Mouse (Mus musculus) MEL (cell line): Measurements from ENCODE around the gene Slc30a6.
"Not testable (repeated sequence)": the region's sequence is repeated elsewhere in the genome, so short reads cannot be mapped to it uniquely, and the experiment has no call there.

ENCODE experiments used
- BHLHE40 ChIP-seq: IDR thresholded peaks from 2 replicates; pipeline ENCODE4 v1.6.1; 2012; ENCODE audit warnings: low read depth, mild to moderate bottlenecking, inconsistent platforms, low read length, improper control_type of control experiment, borderline replicate concordance
- CTCF ChIP-seq, 3 experiments: IDR thresholded peaks in 2 of 3; conservative IDR thresholded peaks in 1 of 3; 2 replicates each; pipeline ENCODE4 v1.5.1; 2011 to 2012; ENCODE audit warnings: low read length in 3 of 3, low read depth in 2 of 3, mild to moderate bottlenecking in 2 of 3, improper control_type of control experiment in 1 of 3, inconsistent platforms in 1 of 3, mixed read lengths in 1 of 3, moderate library complexity in 1 of 3; ENCODE audit not compliant: control insufficient read depth in 1 of 3, insufficient read depth in 1 of 3, poor library complexity in 1 of 3, severe bottlenecking in 1 of 3
- ELF1 ChIP-seq: IDR thresholded peaks from 2 replicates; pipeline ENCODE4 v1.6.1; 2014; ENCODE audit warnings: low read depth, mild to moderate bottlenecking, inconsistent platforms, low read length, improper control_type of control experiment, moderate library complexity
- EP300 ChIP-seq, 2 experiments: IDR thresholded peaks; 2 replicates each; pipeline ENCODE4 v1.6.1; 2011; ENCODE audit warnings: improper control_type of control experiment in 2 of 2, low read length in 2 of 2, low read depth in 1 of 2, mild to moderate bottlenecking in 1 of 2
- HCFC1 ChIP-seq: IDR thresholded peaks from 2 replicates; pipeline ENCODE4 v1.6.1; 2012; ENCODE audit warnings: low read depth, mild to moderate bottlenecking, inconsistent platforms, low read length, improper control_type of control experiment, moderate library complexity
- JUND ChIP-seq: IDR thresholded peaks from 2 replicates; pipeline ENCODE4 v1.6.1; 2011; ENCODE audit warnings: low read depth, mild to moderate bottlenecking, improper control_type of control experiment, low read length
- KAT2A ChIP-seq: conservative IDR thresholded peaks from 2 replicates; pipeline ENCODE4 v1.6.1; 2012; ENCODE audit warnings: low read depth, low read length, improper control_type of control experiment, inconsistent platforms
- MAX ChIP-seq: IDR thresholded peaks from 2 replicates; pipeline ENCODE4 v1.6.1; 2011; ENCODE audit warnings: low read length, improper control_type of control experiment
- MAZ ChIP-seq: IDR thresholded peaks from 2 replicates; pipeline ENCODE4 v1.6.1; 2012; ENCODE audit warnings: low read depth, mild to moderate bottlenecking, inconsistent platforms, low read length, improper control_type of control experiment
- MYC ChIP-seq: IDR thresholded peaks from 2 replicates; pipeline ENCODE4 v1.6.1; 2011; ENCODE audit warnings: low read depth, mild to moderate bottlenecking, low read length, improper control_type of control experiment, moderate library complexity
- POLR2A ChIP-seq, 2 experiments: IDR thresholded peaks; 2 replicates each; pipeline ENCODE4 v1.6.1; 2011 to 2012; ENCODE audit warnings: low read length in 2 of 2, mild to moderate bottlenecking in 2 of 2, control low read depth in 1 of 2, improper control_type of control experiment in 1 of 2, low read depth in 1 of 2, moderate library complexity in 1 of 2; ENCODE audit not compliant: control insufficient read depth in 1 of 2, insufficient read depth in 1 of 2, poor library complexity in 1 of 2
- UBTF ChIP-seq: IDR thresholded peaks from 2 replicates; pipeline ENCODE4 v1.6.1; 2012; ENCODE audit warnings: low read depth, mild to moderate bottlenecking, inconsistent platforms, low read length, improper control_type of control experiment, moderate library complexity, borderline replicate concordance; ENCODE audit not compliant: insufficient read depth

DNA sequence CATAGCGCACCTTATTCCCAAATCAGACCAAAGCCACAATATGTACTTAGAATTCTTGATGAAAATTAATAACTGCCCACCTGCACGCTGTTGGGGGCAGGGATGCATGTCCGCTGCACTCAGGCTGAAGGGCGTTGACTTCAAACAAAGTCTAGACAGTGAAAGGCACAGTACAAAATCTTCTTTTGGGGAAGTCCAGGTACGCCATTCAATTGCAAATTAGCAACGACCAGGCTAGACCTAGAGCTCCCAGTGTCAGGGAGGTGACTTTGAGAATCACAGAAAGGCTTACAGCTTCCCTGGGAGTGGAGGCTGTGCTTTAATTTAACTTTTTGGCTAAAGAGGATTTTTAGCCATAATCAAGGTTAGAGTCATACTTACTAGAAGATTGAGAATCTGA is 74.7 kb downstream of the Slc30a6 start:
- TF ChIP-seq BHLHE40; CTCF (IDR thresholded peaks at IDR 0.05 in 2 of 3, conservative IDR thresholded peaks at IDR 0.05 in 1 of 3; ENCODE audit: control insufficient read depth in 1 of 3, insufficient read depth in 1 of 3, low read depth in 2 of 3, low read length in 3 of 3, poor library complexity in 1 of 3, severe bottlenecking in 1 of 3); EP300 (IDR thresholded peaks at IDR 0.05; ENCODE audit: low read depth in 1 of 2, low read length in 2 of 2); KAT2A; ELF1; UBTF; POLR2A (IDR thresholded peaks at IDR 0.05; ENCODE audit: control insufficient read depth in 1 of 2, insufficient read depth in 1 of 2, low read depth in 1 of 2, low read length in 2 of 2, poor library complexity in 1 of 2); JUND; MAX; MAZ; HCFC1; MYC: not testable (repeated sequence)
